Mouse (Mus musculus): ENCODE data around the gene Ptrh1. TPM values are rescaled to one million over a fixed set of nuclear protein-coding genes. Genes with fewer than 3 reads are reported as not detected.

Ptrh1 gene
- polyA plus RNA-seq, 1 experiment from 2014 or later = 6.8 TPM

GRCm38 (mm10) chr2:32781710-32782109 lies 6.1 kb downstream of the Ptrh1 start:
- no peaks in the 10 kb centered on the region for H3K4me1 ChIP-seq (ENCODE audit: insufficient read depth, low read length)
- ATAC-seq (ENCODE audit: low FRiP score, low TSS enrichment) = no peak
- H3K4me2 ChIP-seq (replicated peaks; ENCODE audit: low read depth, low read length) = no peak overlapping the region
- no peak overlapping the region for H3K27ac ChIP-seq (ENCODE audit: low read length)
- no peaks in the 10 kb centered on the region for H3K36me3 ChIP-seq (ENCODE audit: insufficient read depth, low read length)
- WGBS = 78% methylated on average over 6 of the region's 6 CpGs
- no peaks in the 10 kb centered on the region for H3K9me3 ChIP-seq (ENCODE audit: low read length)
- no peak overlapping the region for H3K4me3 ChIP-seq (ENCODE audit: low read length)
- no peak overlapping the region for H3K9ac ChIP-seq (replicated peaks; ENCODE audit: low read length)
- no peaks in the 10 kb centered on the region for H3K27me3 ChIP-seq (ENCODE audit: insufficient read depth, low read length)

- Histone ChIP-seq H3K36me3 (ENCODE audit: insufficient read depth, low read length) (0 out of 2 replicates have a peak, but pooled peaks cover 2% of the 10 kb centered on the region), H3K9me3 (ENCODE audit: low read length) (no peaks in the 10 kb centered on the region), H3K4me1 (ENCODE audit: insufficient read depth, low read length) (no peaks in the 10 kb centered on the region), H3K4me3 (ENCODE audit: low read length) (no peak within 1 kb of the TSS), H3K27ac (ENCODE audit: low read length) (no peak within 1 kb of the TSS), H3K4me2 (replicated peaks; ENCODE audit: low read depth, low read length) (0 out of 2 replicates have a peak within 1 kb of the TSS, but pooled peaks have one; percentile 8), H3K27me3 (ENCODE audit: insufficient read depth, low read length) (no peaks in the 10 kb centered on the region), H3K9ac (replicated peaks; ENCODE audit: low read length) (no peak within 1 kb of the TSS)
- ATAC-seq (ENCODE audit: low FRiP score, low TSS enrichment) = no peak
- WGBS = 62% methylated on average over 4 of the region's 4 CpGs
Measured at GRCm38 (mm10) chr2:32784048-32784681, 8.6 kb downstream of the Ptrh1 start, which contains the start of gene Cfap157. Gene Cfap157 (minus strand): TSS chr2:32784428.

- WGBS = 63% methylated on average over 6 of the region's 6 CpGs
- Histone ChIP-seq H3K4me2 (replicated peaks; ENCODE audit: low read depth, low read length) (no peak overlapping the region), H3K9ac (replicated peaks; ENCODE audit: low read length) (no peak overlapping the region), H3K4me3 (ENCODE audit: low read length) (no peak overlapping the region), H3K27ac (ENCODE audit: low read length) (no peak overlapping the region), H3K36me3 (ENCODE audit: insufficient read depth, low read length) (0 out of 2 replicates have a peak, but pooled peaks cover 2% of the 10 kb centered on the region), H3K4me1 (ENCODE audit: insufficient read depth, low read length) (no peaks in the 10 kb centered on the region), H3K27me3 (ENCODE audit: insufficient read depth, low read length) (no peaks in the 10 kb centered on the region), H3K9me3 (ENCODE audit: low read length) (no peaks in the 10 kb centered on the region)
- no peak for ATAC-seq (ENCODE audit: low FRiP score, low TSS enrichment)
Measured at GRCm38 (mm10) chr2:32787176-32787575, 11.6 kb downstream of the Ptrh1 start.

GRCm38 (mm10) chr2:32788581-32788980 lies 13.0 kb downstream of the Ptrh1 start:
- Histone ChIP-seq H3K4me1 (ENCODE audit: insufficient read depth, low read length) (no peaks in the 10 kb centered on the region), H3K4me3 (ENCODE audit: low read length) (no peak overlapping the region), H3K9me3 (ENCODE audit: low read length) (no peaks in the 10 kb centered on the region), H3K4me2 (replicated peaks; ENCODE audit: low read depth, low read length) (no peak overlapping the region), H3K9ac (replicated peaks; ENCODE audit: low read length) (no peak overlapping the region), H3K27ac (ENCODE audit: low read length) (no peak overlapping the region), H3K27me3 (ENCODE audit: insufficient read depth, low read length) (no peaks in the 10 kb centered on the region), H3K36me3 (ENCODE audit: insufficient read depth, low read length) (0 out of 2 replicates have a peak, but pooled peaks cover 2% of the 10 kb centered on the region)
- 58% methylated on average over 2 of the region's 2 CpGs for WGBS
- ATAC-seq (ENCODE audit: low FRiP score, low TSS enrichment) = no peak

- Histone ChIP-seq H3K4me1 (ENCODE audit: insufficient read depth, low read length) (no peaks in the 10 kb centered on the region), H3K9ac (replicated peaks; ENCODE audit: low read length) (no peak overlapping the region), H3K9me3 (ENCODE audit: low read length) (no peaks in the 10 kb centered on the region), H3K27me3 (ENCODE audit: insufficient read depth, low read length) (no peaks in the 10 kb centered on the region), H3K27ac (ENCODE audit: low read length) (no peak overlapping the region), H3K4me2 (replicated peaks; ENCODE audit: low read depth, low read length) (no peak overlapping the region), H3K4me3 (ENCODE audit: low read length) (no peak overlapping the region), H3K36me3 (ENCODE audit: insufficient read depth, low read length) (0 out of 2 replicates have a peak, but pooled peaks cover 2% of the 10 kb centered on the region)
- WGBS = 82% methylated on average over 6 of the region's 6 CpGs
- no peak for ATAC-seq (ENCODE audit: low FRiP score, low TSS enrichment)
Measured at GRCm38 (mm10) chr2:32791297-32791696, 15.7 kb downstream of the Ptrh1 start.

- Histone ChIP-seq H3K4me3 (ENCODE audit: low read length) (no peak overlapping the region), H3K27me3 (ENCODE audit: insufficient read depth, low read length) (no peaks in the 10 kb centered on the region), H3K9ac (replicated peaks; ENCODE audit: low read length) (no peak overlapping the region), H3K36me3 (ENCODE audit: insufficient read depth, low read length) (peaks cover 11% of the 10 kb centered on the region), H3K4me1 (ENCODE audit: insufficient read depth, low read length) (no peaks in the 10 kb centered on the region), H3K4me2 (replicated peaks; ENCODE audit: low read depth, low read length) (no peak overlapping the region), H3K27ac (ENCODE audit: low read length) (no peak overlapping the region), H3K9me3 (ENCODE audit: low read length) (no peaks in the 10 kb centered on the region)
- ATAC-seq (ENCODE audit: low FRiP score, low TSS enrichment) = no peak
- 89% methylated on average over 13 of the region's 13 CpGs for whole genome bisulfite sequencing
Measured at GRCm38 (mm10) chr2:32795748-32796418, 20.3 kb downstream of the Ptrh1 start.

GRCm38 (mm10) chr2:32798251-32798962 lies 22.8 kb downstream of the Ptrh1 start:
- H3K27ac ChIP-seq (ENCODE audit: low read length) = no peak overlapping the region
- no peak for ATAC-seq (ENCODE audit: low FRiP score, low TSS enrichment)
- no peak overlapping the region for H3K4me3 ChIP-seq (ENCODE audit: low read length)
- no peak overlapping the region for H3K9ac ChIP-seq (replicated peaks; ENCODE audit: low read length)
- no peak overlapping the region for H3K4me2 ChIP-seq (replicated peaks; ENCODE audit: low read depth, low read length)
- H3K27me3 ChIP-seq (ENCODE audit: insufficient read depth, low read length) = no peaks in the 10 kb centered on the region
- H3K36me3 ChIP-seq (ENCODE audit: insufficient read depth, low read length) = peaks cover 11% of the 10 kb centered on the region
- 51% methylated on average over 10 of the region's 10 CpGs for WGBS
- no peaks in the 10 kb centered on the region for H3K9me3 ChIP-seq (ENCODE audit: low read length)
- no peaks in the 10 kb centered on the region for H3K4me1 ChIP-seq (ENCODE audit: insufficient read depth, low read length)

- Histone ChIP-seq H3K4me1 (ENCODE audit: insufficient read depth, low read length) (no peaks in the 10 kb centered on the region), H3K9ac (replicated peaks; ENCODE audit: low read length) (no peak overlapping the region), H3K36me3 (ENCODE audit: insufficient read depth, low read length) (no peaks in the 10 kb centered on the region), H3K4me2 (replicated peaks; ENCODE audit: low read depth, low read length) (no peak overlapping the region), H3K27me3 (ENCODE audit: insufficient read depth, low read length) (no peaks in the 10 kb centered on the region), H3K27ac (ENCODE audit: low read length) (no peak overlapping the region), H3K4me3 (ENCODE audit: low read length) (no peak overlapping the region), H3K9me3 (ENCODE audit: low read length) (no peaks in the 10 kb centered on the region)
- 90% methylated on average over 14 of the region's 14 CpGs for WGBS
- ATAC-seq (ENCODE audit: low FRiP score, low TSS enrichment) = no peak
Measured at GRCm38 (mm10) chr2:32808816-32809566, 33.4 kb downstream of the Ptrh1 start.

- Histone ChIP-seq H3K9me3 (ENCODE audit: low read length) (no peaks in the 10 kb centered on the region), H3K27ac (ENCODE audit: low read length) (no peak overlapping the region), H3K9ac (replicated peaks; ENCODE audit: low read length) (no peak overlapping the region; the same call in 1 of the 2 replicates), H3K36me3 (ENCODE audit: insufficient read depth, low read length) (no peaks in the 10 kb centered on the region), H3K4me3 (ENCODE audit: low read length) (no peak overlapping the region), H3K4me2 (replicated peaks; ENCODE audit: low read depth, low read length) (no peak overlapping the region), H3K4me1 (ENCODE audit: insufficient read depth, low read length) (no peaks in the 10 kb centered on the region), H3K27me3 (ENCODE audit: insufficient read depth, low read length) (no peaks in the 10 kb centered on the region)
- no peak for ATAC-seq (ENCODE audit: low FRiP score, low TSS enrichment)
- 73% methylated on average over 8 of the region's 8 CpGs for WGBS
Measured at GRCm38 (mm10) chr2:32811959-32812358, 36.4 kb downstream of the Ptrh1 start.
